8 mouse cellular contexts compared by ENCODE assay signal in genomic region chr1:133382008-133382407, GRCm38 (mm10). TPM values are rescaled to one million over a fixed set of nuclear protein-coding genes. Genes with fewer than 3 reads are reported as not detected.
DNase-seq lines count a peak whose midpoint lies in the region; ATAC-seq and TF ChIP-seq lines count a peak whose summit lies in the region.

No protein-coding gene starts in this region.

- no peak for TF ChIP-seq EP300 in MEL (IDR thresholded peaks at IDR 0.05; ENCODE audit: low read depth in 1 of 2, low read length in 2 of 2)

- H3K4me2 ChIP-seq in heart, embryonic 11.5 days, result no peak overlapping the region
- no peak overlapping the region for H3K4me2 ChIP-seq in intestine, embryonic 14.5 days (ENCODE audit: low read length)

- H3K36me3 ChIP-seq in heart, embryonic 11.5 days (ENCODE audit: control insufficient read depth, insufficient read depth, low read length), result no peaks in the 10 kb centered on the region
- H3K36me3 ChIP-seq in MEL (ENCODE audit: control insufficient read depth in 1 of 2, insufficient read depth in 2 of 2, low read length in 2 of 2), result no peaks in the 10 kb centered on the region; a peak in 1 of 4 replicates
- H3K36me3 ChIP-seq in intestine, embryonic 14.5 days (ENCODE audit: control insufficient read depth, insufficient read depth, low read length), result peaks cover 36% of the 10 kb centered on the region
- H3K36me3 ChIP-seq in splenic B cell, adult 2 months (ENCODE audit: control insufficient read depth, insufficient read depth, low read length, poor library complexity, severe bottlenecking), result no peaks in the 10 kb centered on the region

- no peaks in the 10 kb centered on the region for H3K27me3 ChIP-seq in heart, embryonic 11.5 days (ENCODE audit: control insufficient read depth, insufficient read depth, low read length)
- H3K27me3 ChIP-seq in MEL (ENCODE audit: control insufficient read depth in 1 of 2, insufficient read depth in 2 of 2, low read length in 2 of 2), result no peaks in the 10 kb centered on the region
- H3K27me3 ChIP-seq in intestine, embryonic 14.5 days (replicated peaks; ENCODE audit: control insufficient read depth, insufficient read depth, low read length), result no peaks in the 10 kb centered on the region
- H3K27me3 ChIP-seq in splenic B cell, adult 2 months (ENCODE audit: control insufficient read depth, insufficient read depth, low read length, poor library complexity, severe bottlenecking), result no peaks in the 10 kb centered on the region

- TF ChIP-seq RAD21 in MEL (IDR thresholded peaks at IDR 0.05; ENCODE audit: low read depth, low read length), result peak; percentile 35

- no peaks in the 10 kb centered on the region; the same call in 1 of the 2 replicates for H3K4me1 ChIP-seq in heart, embryonic 11.5 days (ENCODE audit: control insufficient read depth, insufficient read depth, low read length)
- peaks cover under 1 to 11% of the 10 kb centered on the region in 2 experiments; a peak in 3 of 4 replicates for H3K4me1 ChIP-seq in MEL (ENCODE audit: control insufficient read depth in 1 of 2, insufficient read depth in 2 of 2, low read length in 2 of 2)
- H3K4me1 ChIP-seq in intestine, embryonic 14.5 days (replicated peaks; ENCODE audit: control insufficient read depth, insufficient read depth, low read length), result no peaks in the 10 kb centered on the region; the same call in 1 of the 2 replicates

- ATAC-seq in heart, embryonic 11.5 days (replicated peaks; ENCODE audit: insufficient number of reproducible peaks, low FRiP score, low TSS enrichment), result no peak
- ATAC-seq in erythroblast, adult 5-6 weeks (replicated peaks; ENCODE audit: low FRiP score, poor library complexity, severe bottlenecking), result peak; percentile 69
- ATAC-seq in intestine, embryonic 14.5 days (replicated peaks; ENCODE audit: low FRiP score, low TSS enrichment, low read depth), result peak; percentile 20; the same call in 1 of the 2 replicates

- H3K79me2 ChIP-seq in MEL (ENCODE audit: control insufficient read depth, insufficient read depth, low read length, poor library complexity), result no peaks in the 10 kb centered on the region

- 7% methylated on average over 9 of the region's 9 CpGs for WGBS in heart, embryonic 11.5 days (ENCODE audit: insufficient replicate concordance)
- 9% methylated on average over 9 of the region's 9 CpGs for WGBS in intestine, embryonic 14.5 days

- H3K27ac ChIP-seq in heart, embryonic 11.5 days (ENCODE audit: low read depth, low read length), result no peak overlapping the region
- H3K27ac ChIP-seq in MEL (ENCODE audit: control insufficient read depth, low read depth, low read length), result no peak overlapping the region
- H3K27ac ChIP-seq in intestine, embryonic 14.5 days (ENCODE audit: low read depth), result no peak overlapping the region

- no peak overlapping the region for H3K4me3 ChIP-seq in heart, embryonic 11.5 days (ENCODE audit: low read depth, low read length)
- no peak overlapping the region for H3K4me3 ChIP-seq in MEL (ENCODE audit: control insufficient read depth in 1 of 2, insufficient read depth in 1 of 2, low read depth in 2 of 2, low read length in 2 of 2)
- H3K4me3 ChIP-seq in intestine, embryonic 14.5 days (ENCODE audit: low read depth, low read length), result no peak overlapping the region

- H3K9me3 ChIP-seq in heart, embryonic 11.5 days (replicated peaks; ENCODE audit: control insufficient read depth, low read length), result no peaks in the 10 kb centered on the region
- no peaks in the 10 kb centered on the region for H3K9me3 ChIP-seq in MEL (replicated peaks; ENCODE audit: insufficient read depth, low read length)
- no peaks in the 10 kb centered on the region for H3K9me3 ChIP-seq in intestine, embryonic 14.5 days (ENCODE audit: control insufficient read depth, low read length)

- H3K9ac ChIP-seq in heart, embryonic 11.5 days (ENCODE audit: low read depth, low read length), result no peak overlapping the region
- H3K9ac ChIP-seq in MEL (ENCODE audit: control insufficient read depth, low read depth, low read length, poor library complexity, severe bottlenecking), result no peak overlapping the region
- no peak overlapping the region for H3K9ac ChIP-seq in intestine, embryonic 14.5 days (ENCODE audit: low read length)

- DNase-seq in heart, adult 18-20 months, result peak; percentile 47 to 58
- DNase-seq in MEL (ENCODE audit: low read depth, low spot score), result peak; percentile 69
- peak; percentile 88 for DNase-seq in intestine, embryonic 14.5 days (ENCODE audit: low spot score)
- peak; percentile 50 for DNase-seq in lung, postnatal 14 days
- DNase-seq in splenic B cell, adult 2 months (ENCODE audit: low read depth, low spot score), result peak; percentile 84
- no peak for DNase-seq in layer of hippocampus, adult 9-11 months

- peak; percentile 40 to 66 (median 58); a peak in 5 of 6 replicates for TF ChIP-seq CTCF in MEL (IDR thresholded peaks at IDR 0.05 in 2 of 3, conservative IDR thresholded peaks at IDR 0.05 in 1 of 3; ENCODE audit: control insufficient read depth in 1 of 3, insufficient read depth in 1 of 3, low read depth in 2 of 3, low read length in 3 of 3, poor library complexity in 1 of 3, severe bottlenecking in 1 of 3)

- no peak for TF ChIP-seq POLR2A in MEL (IDR thresholded peaks at IDR 0.05; ENCODE audit: control insufficient read depth in 1 of 2, insufficient read depth in 1 of 2, low read depth in 1 of 2, low read length in 2 of 2, poor library complexity in 1 of 2)

TF ChIP-seq in MEL, 35 proteins besides CTCF, POLR2A, EP300 and RAD21:
- TF ChIP-seq MYC (IDR thresholded peaks at IDR 0.05; ENCODE audit: low read depth, low read length) (no peak), ELF1 (IDR thresholded peaks at IDR 0.05; ENCODE audit: low read depth, low read length) (no peak), SMC3 (IDR thresholded peaks at IDR 0.05; ENCODE audit: low read depth, low read length) (peak; percentile 52), NRF1 (IDR thresholded peaks at IDR 0.05; ENCODE audit: insufficient read depth, low read depth, low read length, poor library complexity, severe bottlenecking) (no peak)

RNA-seq across cellular contexts. Expression of gene Etnk2, which starts 18.6 kb away (rescaled TPM):
- total RNA-seq in heart, adult 18-20 months (2021), result under 1 TPM; 0.21 to 0.52 TPM
- polyA plus RNA-seq in heart, embryonic 11.5 days (2014; fragmentation: Nextera tagmentation; extraction: Ambion mirVana), result 1.5 TPM in 2 replicates
- 0.08 TPM in 1 of 2 replicates, not detected in the other for total RNA-seq in MEL (2012; rRNA removed)
- polyA plus RNA-seq in MEL (2012; ENCODE audit: insufficient read depth in 1 of 2, insufficient read length in 2 of 2, low read depth in 1 of 2, low replicate concordance in 2 of 2, missing spikeins in 1 of 2), result under 1 TPM in 1 of 2 experiments, not detected in 1; 0.06 TPM
- not detected in 2 replicates for total RNA-seq in erythroblast, adult 5-6 weeks (2015; ENCODE audit: low replicate concordance)
- not detected in 2 replicates for total RNA-seq in erythroblast, adult 5-6 weeks (2017; ENCODE audit: low replicate concordance)
- 3.7 and 4.6 TPM in 2 replicates for polyA plus RNA-seq in intestine, embryonic 14.5 days (2014; fragmentation: Nextera tagmentation; extraction: Ambion mirVana)

RNA-seq across cellular contexts. Expression of gene Ren1, which starts 31.7 kb away (rescaled TPM):
- not detected for total RNA-seq in heart, adult 18-20 months (2021)
- not detected in 2 replicates for polyA plus RNA-seq in heart, embryonic 11.5 days (2014; fragmentation: Nextera tagmentation; extraction: Ambion mirVana)
- 6.9 and 7.1 TPM in 2 replicates for total RNA-seq in MEL (2012; rRNA removed)
- polyA plus RNA-seq in MEL (2012; ENCODE audit: insufficient read depth in 1 of 2, insufficient read length in 2 of 2, low read depth in 1 of 2, low replicate concordance in 2 of 2, missing spikeins in 1 of 2), result 10 to 100 TPM in 1 of 2 experiments, not detected in 1; 16.8 TPM
- total RNA-seq in erythroblast, adult 5-6 weeks (2015; ENCODE audit: low replicate concordance), result not detected in 2 replicates
- not detected in 2 replicates for total RNA-seq in erythroblast, adult 5-6 weeks (2017; ENCODE audit: low replicate concordance)
- 0.51 and 1.4 TPM in 2 replicates for polyA plus RNA-seq in intestine, embryonic 14.5 days (2014; fragmentation: Nextera tagmentation; extraction: Ambion mirVana)

RNA-seq across cellular contexts. Expression of gene Sox13, which starts 42.2 kb away (rescaled TPM):
- 10 to 100 TPM in 1 of 2 experiments, 1 to 10 TPM in 1; 9.8 to 10.8 TPM for total RNA-seq in heart, adult 18-20 months (2021)
- polyA plus RNA-seq in heart, embryonic 11.5 days (2014; fragmentation: Nextera tagmentation; extraction: Ambion mirVana), result 3.3 and 3.7 TPM in 2 replicates
- total RNA-seq in MEL (2012; rRNA removed), result not detected in 2 replicates
- under 1 TPM in 1 of 2 experiments, not detected in 1; 0.03 TPM for polyA plus RNA-seq in MEL (2012; ENCODE audit: insufficient read depth in 1 of 2, insufficient read length in 2 of 2, low read depth in 1 of 2, low replicate concordance in 2 of 2, missing spikeins in 1 of 2)
- 1.0 TPM in 1 of 2 replicates, not detected in the other for total RNA-seq in erythroblast, adult 5-6 weeks (2015; ENCODE audit: low replicate concordance)
- 0.77 and 2.2 TPM in 2 replicates for total RNA-seq in erythroblast, adult 5-6 weeks (2017; ENCODE audit: low replicate concordance)
- polyA plus RNA-seq in intestine, embryonic 14.5 days (2014; fragmentation: Nextera tagmentation; extraction: Ambion mirVana), result 12.1 and 12.3 TPM in 2 replicates
